In the genomic region with DNA sequence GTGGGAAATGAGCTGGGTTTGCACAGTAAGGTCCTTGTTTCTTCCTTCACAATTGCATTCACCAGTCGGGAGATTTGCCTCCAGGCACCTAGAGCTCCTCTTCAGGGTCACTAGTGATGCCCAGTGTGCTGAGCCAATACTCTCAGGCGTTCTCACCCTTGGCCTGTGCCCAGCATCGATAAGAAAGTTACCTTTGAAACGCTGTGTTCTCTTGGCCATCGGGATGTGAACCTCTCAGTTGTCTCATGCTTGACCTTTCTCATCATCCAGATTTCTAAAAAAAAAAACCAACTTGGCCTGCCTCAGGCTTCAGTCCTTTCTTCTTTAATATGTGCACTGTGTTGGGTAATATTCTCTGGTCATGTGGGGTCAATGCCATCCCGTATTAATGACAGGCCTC, we compare ENCODE assay signal across 11 mouse cellular contexts.
DNase-seq lines count a peak whose midpoint lies in the region.
"Had no signal": no experiment of that assay in that cellular context is flagged by ENCODE, and none has a peak within 500 bp of the region (broad histone marks: within the 10 kb centered on the region; RNA-seq: fewer than 3 reads in every experiment).

No protein-coding gene starts in this region.

- peak; percentile 60 for DNase-seq in heart, adult 11 months
- DNase-seq in heart, adult 9 months (ENCODE audit: low spot score in 2 of 2), result no peak
- DNase-seq in urinary bladder, postnatal 14 days (ENCODE audit: low spot score), result peak; percentile 30
- DNase-seq in urinary bladder, adult 18-20 months (ENCODE audit: low spot score in 2 of 2), result no peak
- DNase-seq in testis, postnatal 10 days (ENCODE audit: low spot score), result peak; percentile 57
- DNase-seq in thymus, postnatal 10 days (ENCODE audit: low spot score in 2 of 2), result no peak
- DNase-seq: cerebellum, adult 18-20 months; cerebellum, adult 9-10 months; cerebellum, postnatal 14 days; gastrocnemius, postnatal 25 days; heart, adult 2 months had no signal

Comparison
In these comparisons a context has a peak if more than half of its experiments do, and no peak if none do; other contexts are left out.
1. DNase-seq: peak in heart, adult 11 months (single experiment), urinary bladder, postnatal 14 days (single experiment) and testis, postnatal 10 days (single experiment); none in heart, adult 9 months (0 of 2), urinary bladder, adult 18-20 months (0 of 2) and thymus, postnatal 10 days (0 of 2).